Mouse (Mus musculus) liver, adult 2 months (tissue): ENCODE measurements at regions not wholly inside any gene's neighbourhood (a gene's known extent, or its start where the extent isn't known, plus 50 kb on each side); places are given as distances from the start of the nearest gene placed in this dataset.

ENCODE experiments used
- CTCF ChIP-seq: fragments of 200-500 bp; IDR thresholded peaks from 2 replicates; pipeline ENCODE4 v1.5.1; 2011; ENCODE audit warnings: low read depth, low read length, control low read depth
- POLR2A ChIP-seq: fragments of 200-500 bp; IDR thresholded peaks from 2 replicates; pipeline ENCODE4 v1.6.1; 2011; ENCODE audit warnings: low read length, control low read depth; ENCODE audit not compliant: insufficient read depth; ENCODE audit errors: extremely low read depth

DNA sequence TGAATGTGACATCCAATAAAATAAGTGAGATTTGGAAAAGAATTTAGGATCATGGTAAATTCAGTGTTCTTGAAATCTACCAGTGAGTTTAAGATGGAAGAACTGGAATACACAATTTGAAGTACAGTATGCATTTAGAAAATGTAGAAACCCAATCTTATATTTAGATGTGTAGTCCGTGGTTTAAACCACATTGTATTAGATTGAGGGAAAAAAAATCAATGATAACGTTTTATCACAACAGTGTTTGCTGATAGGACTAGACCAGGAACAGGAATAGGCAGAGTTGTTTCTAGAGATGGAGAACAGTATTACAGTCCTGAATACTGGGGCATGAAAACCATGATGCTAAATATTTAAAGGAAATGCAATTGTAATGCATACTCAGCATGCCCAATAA lies 402.2 kb upstream of the Cdh9 start:
- TF ChIP-seq CTCF (no peak), POLR2A (no peak)
